Mouse (Mus musculus) embryonic fibroblast, embryonic 13.5 days (primary cell): ENCODE measurements around the gene Wbp11.

Experiments used
- CTCF ChIP-seq: IDR thresholded peaks from 2 replicates; pipeline ENCODE4 v1.5.1; 2011; ENCODE audit warnings: mild to moderate bottlenecking, control low read depth, low read length, moderate library complexity, borderline replicate concordance; ENCODE audit not compliant: insufficient read depth
- POLR2A ChIP-seq: IDR thresholded peaks from 2 replicates; pipeline ENCODE4 v1.6.1; 2011; ENCODE audit warnings: low read depth, mild to moderate bottlenecking, control low read depth, low read length, moderate library complexity

- no peak for TF ChIP-seq CTCF
- no peak for TF ChIP-seq POLR2A
Observed at GRCm38 (mm10) chr6:136850267-136850666, 22.2 kb upstream of the Wbp11 start.
